Mouse (Mus musculus) neutrophil, adult 5-6 weeks (primary cell): ENCODE measurements around the gene Ap3s2. TPM values are rescaled to one million over a fixed set of nuclear protein-coding genes. Genes with fewer than 3 reads are reported as not detected.

Source experiments
- ATAC-seq: fragments of 151-379, 151-347 bp; 2 replicates; pipeline ENCODE4 v1.8.0; 2017; ENCODE audit warnings: mild to moderate bottlenecking, moderate TSS enrichment; ENCODE audit not compliant: insufficient number of reproducible peaks, poor library complexity, low FRiP score, severe bottlenecking; ENCODE audit errors: extremely low read depth
- total RNA-seq: library from RNA; stranded (forward); fragments of 200-1000 nt; gene quantifications from 2 replicates; pipeline ENCODE4 v1.2.3, GENCODE M21; 2017

Ap3s2 gene
- total RNA-seq, 1 experiment from 2014 or later, result 5.0 TPM

DNA sequence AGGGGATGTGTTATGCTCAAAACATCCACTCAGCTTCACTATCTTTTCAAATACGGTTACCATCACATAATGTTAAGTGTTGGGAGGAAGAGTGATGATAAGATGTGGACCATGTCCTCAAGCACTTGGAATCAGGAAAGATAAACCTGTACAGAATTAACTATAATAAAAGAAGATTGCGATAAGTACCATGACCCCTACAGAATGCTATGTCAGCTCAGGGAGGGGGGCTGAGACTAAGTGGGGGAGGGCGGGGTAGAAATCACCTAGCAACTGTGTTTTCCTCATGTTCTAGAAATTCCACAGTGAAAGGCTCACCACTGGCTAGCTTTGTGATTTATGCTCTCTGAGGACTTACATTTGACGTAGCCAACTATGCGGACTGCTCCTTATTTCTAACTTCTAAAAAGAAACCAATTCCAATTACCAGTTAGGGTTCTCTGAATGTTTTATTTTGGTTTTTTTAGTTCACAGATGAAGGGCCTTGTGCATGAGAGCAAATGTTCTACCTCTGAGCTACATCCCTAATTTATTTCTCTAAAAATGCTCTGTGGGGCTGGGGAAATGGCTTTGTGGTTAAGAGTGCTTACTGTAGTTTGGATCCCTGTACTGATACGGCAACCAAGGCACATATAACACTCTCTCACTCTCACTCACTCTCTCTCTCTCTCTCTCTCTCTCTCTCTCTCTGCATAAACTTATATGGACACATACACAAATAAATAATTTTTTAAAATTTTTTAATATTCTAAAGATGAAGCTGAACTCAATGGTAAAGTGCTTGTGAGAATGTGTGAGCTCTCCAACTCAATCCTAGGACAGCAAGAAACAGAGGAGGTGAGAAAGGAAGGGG, 27.6 kb downstream of the Ap3s2 start:
- no peak for ATAC-seq

- ATAC-seq, result no peak
These were observed 29.8 kb downstream of the Ap3s2 start for GRCm38 (mm10) chr7:79890436-79891221.

DNA sequence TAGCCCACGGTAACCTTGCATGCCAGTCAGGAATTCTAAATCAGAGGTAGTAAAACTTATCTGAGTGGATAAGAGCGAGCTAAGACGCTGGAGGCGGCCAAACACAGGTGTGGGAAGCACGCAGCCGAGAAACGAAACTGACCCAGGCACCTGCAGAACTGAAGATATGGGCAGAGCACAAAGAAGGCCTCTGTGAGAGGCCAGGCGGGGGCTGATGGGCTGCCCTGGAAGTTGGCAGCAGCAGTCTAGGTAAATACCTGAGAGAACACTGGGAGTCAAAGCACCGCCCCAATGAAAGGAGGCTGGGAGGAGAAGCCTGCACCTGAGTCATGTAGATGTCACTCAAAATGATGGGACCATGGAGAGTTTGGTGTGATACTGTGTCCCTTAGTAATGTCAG, 31.8 kb downstream of the Ap3s2 start:
- ATAC-seq, result no peak

GRCm38 (mm10) chr7:79883613-79884334, 36.7 kb downstream of the Ap3s2 start:
- no peak for ATAC-seq

GRCm38 (mm10) chr7:79881901-79882300, 38.5 kb downstream of the Ap3s2 start:
- no peak for ATAC-seq

- no peak for ATAC-seq
These were observed 39.5 kb downstream of the Ap3s2 start for GRCm38 (mm10) chr7:79880998-79881397.

GRCm38 (mm10) chr7:79880033-79880432, 40.4 kb downstream of the Ap3s2 start:
- ATAC-seq, result no peak

- no peak for ATAC-seq
These were observed 41.9 kb downstream of the Ap3s2 start for GRCm38 (mm10) chr7:79878455-79879025.

DNA sequence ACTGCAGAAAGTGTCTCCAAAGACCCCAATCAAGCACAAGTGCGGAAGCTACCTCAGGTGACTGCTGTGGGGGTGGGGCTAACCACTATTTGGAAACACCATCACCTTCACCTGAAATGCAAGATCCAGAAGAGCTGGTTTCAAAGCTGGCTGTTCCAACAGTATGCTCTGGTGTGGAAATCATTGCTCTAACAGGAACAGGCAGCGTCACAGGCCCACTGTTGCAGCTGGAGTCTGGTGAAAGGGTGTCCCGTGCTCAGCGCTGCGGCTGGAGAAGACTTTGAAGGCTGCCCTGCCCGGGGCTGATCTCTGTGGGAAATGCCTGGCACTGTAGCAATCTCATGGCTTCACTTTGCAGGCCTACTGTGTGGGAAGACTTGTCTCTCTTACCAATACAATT, 47.0 kb downstream of the Ap3s2 start:
- ATAC-seq, result no peak

GRCm38 (mm10) chr7:79871797-79872345, 48.6 kb downstream of the Ap3s2 start:
- ATAC-seq, result no peak

- ATAC-seq, result no peak
These were observed 51.3 kb downstream of the Ap3s2 start for GRCm38 (mm10) chr7:79869072-79869719.

DNA sequence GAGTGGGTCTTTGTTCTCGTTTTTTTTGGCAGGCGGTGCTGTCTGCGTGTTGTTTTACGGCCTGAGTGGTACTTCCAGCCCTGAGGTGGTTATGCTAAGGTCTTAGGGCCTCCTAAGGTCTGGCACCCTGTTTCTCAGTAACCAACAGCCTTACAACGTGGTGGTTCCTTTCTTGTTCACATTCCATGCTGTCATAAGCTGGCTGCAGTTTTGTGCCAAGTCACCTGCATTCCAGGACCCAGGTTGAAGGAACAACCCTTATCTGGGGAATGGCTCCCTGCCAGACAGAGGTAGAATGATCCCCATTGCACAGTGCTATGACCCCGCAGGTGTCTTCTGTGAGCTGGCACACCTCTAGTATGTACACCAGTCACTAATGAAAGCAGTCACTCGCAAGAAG, 52.0 kb downstream of the Ap3s2 start:
- no peak for ATAC-seq

- ATAC-seq, result no peak
These were observed 52.6 kb downstream of the Ap3s2 start for GRCm38 (mm10) chr7:79867861-79868260.

- no peak for ATAC-seq
These were observed 54.0 kb downstream of the Ap3s2 start for GRCm38 (mm10) chr7:79866294-79867000.

GRCm38 (mm10) chr7:79861794-79862193, 58.7 kb downstream of the Ap3s2 start:
- no peak for ATAC-seq

GRCm38 (mm10) chr7:79860811-79861210, 59.6 kb downstream of the Ap3s2 start, which contains the start of gene Anpep:
TSS of gene Anpep (minus strand) at chr7:79861059.
- ATAC-seq, result no peak

DNA sequence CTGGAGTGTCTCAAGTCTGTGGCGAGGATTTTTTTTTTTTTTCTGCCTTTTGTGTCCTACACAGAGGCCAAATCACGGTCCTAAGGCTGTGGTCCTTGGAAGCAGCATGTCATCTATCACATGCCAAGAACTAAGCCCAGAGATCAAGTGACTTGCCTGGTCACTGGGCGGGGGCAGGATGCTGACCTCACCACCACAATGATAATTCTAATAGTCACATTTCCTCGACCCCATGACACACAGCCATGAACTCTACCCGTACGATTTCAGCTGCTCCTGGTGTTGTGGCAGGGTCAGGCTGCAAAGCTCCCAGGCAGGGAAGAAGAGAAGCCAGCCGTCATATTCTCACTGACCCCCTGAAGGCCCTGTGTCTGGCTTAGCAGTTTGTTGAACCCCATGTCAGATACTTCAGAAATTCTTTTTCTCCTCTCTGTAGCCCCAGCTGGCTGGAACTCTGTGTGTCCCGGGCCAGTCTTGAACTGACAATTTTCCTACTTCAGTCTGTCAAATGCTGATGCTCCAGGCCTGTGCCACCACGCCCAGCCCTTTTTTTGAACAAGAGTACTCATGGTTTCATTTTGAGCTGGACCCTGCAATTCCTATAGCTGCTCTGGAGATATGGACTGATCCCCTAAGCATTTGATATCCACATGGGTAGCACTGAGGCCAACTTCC, 61.4 kb downstream of the Ap3s2 start:
- ATAC-seq, result no peak
